Mouse (Mus musculus) lung, adult 2 months (tissue): ENCODE results near the gene Pgbd5. TPM values are rescaled to one million over a fixed set of nuclear protein-coding genes. Genes with fewer than 3 reads are reported as not detected.
"Not testable (repeated sequence)": the region's sequence is repeated elsewhere in the genome, so short reads cannot be mapped to it uniquely, and the experiment has no call there.

ENCODE experiments used
- DNase-seq: peaks from one replicate; pipeline ENCODE4 v3.0.0; 2022
- H3K4me1 ChIP-seq: fragments of 200-500 bp; 2 replicates; pipeline ENCODE4 v1.6.1; 2011; ENCODE audit warnings: low read length; ENCODE audit not compliant: control insufficient read depth, insufficient read depth
- H3K4me3 ChIP-seq: fragments of 200-500 bp; replicated peaks from 2 replicates; pipeline ENCODE3; 2011; ENCODE audit warnings: low read depth, mild to moderate bottlenecking, control low read depth, low read length; ENCODE audit errors: extremely low read depth
- CTCF ChIP-seq: fragments of 200-500 bp; IDR thresholded peaks from 2 replicates; pipeline ENCODE4 v1.5.1; 2011; ENCODE audit warnings: mild to moderate bottlenecking, low read length, control low read depth; ENCODE audit not compliant: insufficient read depth
- POLR2A ChIP-seq: fragments of 200-500 bp; IDR thresholded peaks from 2 replicates; pipeline ENCODE4 v1.6.1; 2011; ENCODE audit warnings: low read depth, mild to moderate bottlenecking, control low read depth, low read length, borderline replicate concordance; ENCODE audit errors: extremely low read depth
- WGBS: fragments of 180-500 bp; shearing (Covaris S2); methylation state at CpG from one replicate; pipeline ENCODE4 v1.1.7; 2018; 5-methylcytosine and 5-hydroxymethylcytosine counted together
- polyA plus RNA-seq: library from polyadenylated mRNA; depleted of rRNA; stranded (reverse); fragments of >200 nt; gene quantifications from 2 replicates; pipeline ENCODE4 v1.2.3, GENCODE M21; 2012

The Pgbd5 gene
- polyA plus RNA-seq, 1 experiment, result 0.46 TPM

GRCm38 (mm10) chr8:124434126-124434790 lies 5.2 kb downstream of the Pgbd5 start:
- Histone ChIP-seq H3K4me1 (no peaks in the 10 kb centered on the region), H3K4me3 (peak overlapping the region; percentile 20)
- 2% methylated on average over 83 of the region's 101 CpGs for WGBS
- TF ChIP-seq CTCF (no peak), POLR2A (no peak)
- peak; percentile 92 for DNase-seq

DNA sequence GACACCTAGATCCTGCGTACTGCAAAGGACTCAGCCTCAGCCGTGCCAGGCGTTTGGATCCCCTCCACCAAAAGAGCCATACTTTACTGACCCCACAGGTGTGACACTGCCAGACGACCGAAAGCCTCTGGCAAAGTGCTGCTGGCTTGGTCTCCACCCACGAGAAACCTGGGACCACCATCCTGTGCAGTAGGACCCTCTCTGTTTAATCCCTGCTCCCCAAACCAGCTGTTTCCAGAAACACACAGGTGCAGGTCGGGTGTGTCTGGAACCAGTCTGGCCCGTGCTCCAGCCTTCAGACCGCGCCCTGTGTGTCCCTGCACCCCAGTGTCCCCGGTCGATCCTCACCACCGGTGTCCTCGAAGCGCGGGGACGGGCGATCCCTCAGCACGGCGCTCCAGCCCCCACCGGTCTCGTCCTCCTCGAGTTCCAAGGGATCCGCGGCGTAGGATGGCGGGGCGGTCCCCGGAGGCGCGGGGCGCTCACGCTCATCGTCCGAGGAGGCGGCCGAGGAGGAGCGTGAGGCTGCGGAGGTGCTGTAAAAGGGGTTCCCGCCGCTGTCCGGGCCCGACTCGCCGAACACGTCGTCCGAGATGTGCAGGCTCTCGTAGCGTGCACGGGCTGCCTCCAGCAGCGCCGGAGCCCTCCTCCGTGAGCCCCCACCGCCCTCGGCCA lies 5.9 kb downstream of the Pgbd5 start:
- no peaks in the 10 kb centered on the region for H3K4me1 ChIP-seq
- H3K4me3 ChIP-seq, result peak overlapping the region; percentile 20
- no peak for DNase-seq
- WGBS, result 2% methylated on average over 47 of the region's 56 CpGs
- TF ChIP-seq CTCF (no peak), POLR2A (no peak)

GRCm38 (mm10) chr8:124430881-124431280 lies 8.6 kb downstream of the Pgbd5 start:
- no peaks in the 10 kb centered on the region for H3K4me1 ChIP-seq
- H3K4me3 ChIP-seq, result no peak overlapping the region
- 46% methylated on average over 6 of the region's 6 CpGs for WGBS
- DNase-seq, result no peak
- TF ChIP-seq CTCF (no peak), POLR2A (no peak)

- no peaks in the 10 kb centered on the region for H3K4me1 ChIP-seq
- TF ChIP-seq CTCF (no peak), POLR2A (no peak)
- WGBS, result 42% methylated on average over 6 of the region's 6 CpGs
- DNase-seq, result no peak
- no peak overlapping the region for H3K4me3 ChIP-seq
These were observed 10.0 kb downstream of the Pgbd5 start for GRCm38 (mm10) chr8:124429417-124429816.

- 43% methylated on average over 2 of the region's 2 CpGs for WGBS
- not testable (repeated sequence) for DNase-seq
These were observed 10.7 kb downstream of the Pgbd5 start for GRCm38 (mm10) chr8:124428721-124429120.

DNA sequence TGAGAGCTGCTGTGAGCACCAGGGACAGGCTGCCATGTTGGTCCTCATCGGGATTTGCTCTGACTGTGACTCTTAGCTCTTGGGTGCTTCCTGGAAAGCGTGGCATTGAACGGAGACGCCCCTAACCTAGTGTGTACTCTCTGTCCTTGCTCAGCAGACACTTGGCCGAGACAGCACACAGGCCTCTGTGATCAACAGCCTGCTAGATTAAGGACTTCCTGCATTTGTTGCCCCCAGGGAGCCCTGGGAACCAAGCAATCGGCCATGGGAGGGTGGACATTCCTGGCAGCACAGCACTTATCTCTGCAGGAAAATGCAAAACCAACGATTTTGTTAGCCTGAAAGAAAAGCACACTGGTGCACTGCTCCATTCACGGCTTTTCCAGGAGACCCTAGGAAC lies 18.0 kb downstream of the Pgbd5 start:
- WGBS, result 11% methylated on average over 8 of the region's 8 CpGs
- TF ChIP-seq CTCF (no peak), POLR2A (no peak)
- DNase-seq, result no peak
- H3K4me1 ChIP-seq, result no peaks in the 10 kb centered on the region
- H3K4me3 ChIP-seq, result no peak overlapping the region

More at GRCm38 (mm10) chr8:124428721-124429120, 10.7 kb downstream of the Pgbd5 start:
- not testable (repeated sequence) for H3K4me1 ChIP-seq, H3K4me3 ChIP-seq

GRCm38 (mm10) chr8:124418927-124419326 lies 20.5 kb downstream of the Pgbd5 start:
- Histone ChIP-seq H3K4me1 (no peaks in the 10 kb centered on the region), H3K4me3 (no peak overlapping the region)
- no peak for TF ChIP-seq POLR2A
- TF ChIP-seq CTCF, result no peak
- no peak for DNase-seq
- 90% methylated on average over 5 of the region's 5 CpGs for WGBS

- DNase-seq, result no peak
- WGBS, result 51% methylated on average over 6 of the region's 6 CpGs
- H3K4me3 ChIP-seq, result no peak overlapping the region
- TF ChIP-seq POLR2A (no peak), CTCF (no peak)
- no peaks in the 10 kb centered on the region for H3K4me1 ChIP-seq
These were observed 21.3 kb downstream of the Pgbd5 start for GRCm38 (mm10) chr8:124418185-124418584.

DNA sequence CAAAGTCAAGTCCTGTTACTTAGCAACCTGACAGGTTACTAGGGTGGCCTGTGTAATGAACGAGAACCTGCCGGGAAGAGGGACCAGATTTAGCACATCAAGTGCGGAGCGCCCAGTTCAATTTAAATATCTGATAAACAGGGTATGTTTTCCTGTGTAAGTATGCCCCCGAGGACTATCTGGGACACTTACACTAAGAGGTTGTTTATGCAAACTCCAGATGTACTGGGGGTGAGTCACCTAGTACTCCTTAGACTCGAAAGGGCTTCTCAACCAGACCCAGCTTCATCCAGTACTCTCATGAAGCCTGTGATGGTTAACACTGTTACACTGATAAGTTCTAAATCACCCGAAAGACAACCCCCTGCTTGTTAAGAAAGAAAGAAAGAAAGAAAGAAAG lies 22.8 kb downstream of the Pgbd5 start:
- Histone ChIP-seq H3K4me3 (no peak overlapping the region), H3K4me1 (no peaks in the 10 kb centered on the region)
- 47% methylated on average over 7 of the region's 7 CpGs for WGBS
- no peak for TF ChIP-seq POLR2A
- no peak for TF ChIP-seq CTCF
- no peak for DNase-seq

DNA sequence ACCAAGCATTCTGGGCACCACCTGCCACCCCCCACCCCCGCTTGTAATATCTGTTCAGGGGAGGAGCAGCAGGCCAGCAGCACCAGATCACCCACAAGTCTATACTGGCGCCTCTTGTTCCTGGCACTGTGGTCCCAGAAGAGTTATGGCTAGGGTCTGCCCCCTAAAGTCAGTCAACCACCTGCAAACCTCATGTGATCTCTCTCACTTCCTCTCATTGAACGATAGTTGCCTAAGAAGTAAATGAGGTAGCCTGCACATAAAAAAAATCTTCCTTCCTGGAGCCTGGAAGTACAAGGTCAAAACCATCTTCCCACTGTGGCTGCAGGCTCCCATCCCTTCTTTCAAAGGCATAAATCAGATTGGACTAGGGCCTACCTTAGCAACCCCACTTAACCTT lies 23.7 kb downstream of the Pgbd5 start:
- no peak for DNase-seq
- no peak overlapping the region for H3K4me3 ChIP-seq
- TF ChIP-seq POLR2A, result no peak
- no peak for TF ChIP-seq CTCF
- H3K4me1 ChIP-seq, result no peaks in the 10 kb centered on the region
- 57% methylated on average over 3 of the region's 3 CpGs for WGBS

DNA sequence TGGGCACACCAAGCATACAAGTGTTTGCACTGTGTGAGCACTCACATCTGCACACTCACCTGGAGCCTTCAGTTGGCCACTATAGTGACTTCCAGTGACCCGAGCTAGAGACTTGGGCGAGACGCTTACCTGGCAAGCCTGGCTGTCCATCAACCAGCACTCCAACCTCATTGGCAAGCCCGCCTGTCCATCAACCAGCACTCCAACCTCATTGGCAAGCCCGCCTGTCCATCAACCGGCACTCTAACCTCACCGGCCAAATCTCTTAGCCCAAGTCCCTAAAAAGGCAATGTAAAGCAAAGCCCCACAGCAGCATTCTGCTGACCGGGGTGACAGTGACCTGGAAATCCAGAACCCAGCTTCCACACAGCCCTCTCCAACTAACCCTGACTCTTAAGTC lies 24.5 kb downstream of the Pgbd5 start:
- no peak for DNase-seq
- Histone ChIP-seq H3K4me3 (no peak overlapping the region), H3K4me1 (no peaks in the 10 kb centered on the region)
- TF ChIP-seq POLR2A (no peak), CTCF (no peak)
- whole genome bisulfite sequencing, result 84% methylated on average over 8 of the region's 8 CpGs
